Mouse (Mus musculus) cerebellum, adult 2 months (tissue): Measurements from ENCODE around the gene Asb18.

Experiments
- CTCF ChIP-seq: fragments of 200-500 bp; IDR thresholded peaks from 2 replicates; pipeline ENCODE4 v1.5.1; 2011; ENCODE audit warnings: low read depth, mild to moderate bottlenecking, control low read depth, low read length, moderate library complexity, borderline replicate concordance; ENCODE audit not compliant: insufficient read depth
- POLR2A ChIP-seq: fragments of 200-500 bp; IDR thresholded peaks from 2 replicates; pipeline ENCODE4 v1.6.1; 2011; ENCODE audit warnings: low read length, control low read depth, borderline replicate concordance; ENCODE audit not compliant: insufficient read depth

- TF ChIP-seq POLR2A (no peak), CTCF (no peak)
Measured at GRCm38 (mm10) chr1:89998076-89998475, 16.4 kb downstream of the Asb18 start.
